Mouse (Mus musculus): ENCODE measurements around the gene Nlrc5. TPM values are rescaled to one million over a fixed set of nuclear protein-coding genes. Genes with fewer than 3 reads are reported as not detected.
A peak's percentile ranks its signal among the peaks of the same experiment; 100 is the strongest.
"Not testable (repeated sequence)": the region's sequence is repeated elsewhere in the genome, so short reads cannot be mapped to it uniquely, and the experiment has no call there.

Nlrc5 gene
- polyA plus RNA-seq, 1 experiment, result 12.0 TPM

DNA sequence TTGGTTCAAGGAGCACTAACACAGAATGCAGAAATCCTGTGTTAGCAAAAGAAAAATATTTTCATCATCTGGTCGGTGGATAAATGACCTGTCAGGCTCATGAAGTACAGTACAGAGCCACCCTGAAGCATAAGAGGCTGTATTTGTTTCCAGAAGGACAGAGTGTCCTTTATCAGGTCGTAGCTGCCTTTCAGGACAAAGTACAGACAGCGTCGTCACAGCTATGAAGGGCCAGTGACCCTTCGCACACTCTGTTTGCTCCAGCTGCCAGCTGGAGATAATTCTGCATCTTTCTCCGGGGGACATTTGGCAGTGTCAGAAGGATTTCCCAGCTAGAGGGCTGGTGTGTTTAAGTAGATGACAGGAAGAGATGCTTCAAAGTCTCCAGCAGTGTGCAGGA, 41.5 kb upstream of the Nlrc5 start:
- DNase-seq, result no peak
- Histone ChIP-seq H3K4me3 (replicated peaks; ENCODE audit: extremely low read depth, low read depth, low read length) (no peak overlapping the region), H3K4me1 (ENCODE audit: control insufficient read depth, insufficient read depth, low read length) (peaks cover 7% of the 10 kb centered on the region)
- no peak for TF ChIP-seq POLR2A (IDR thresholded peaks at IDR 0.05; ENCODE audit: borderline replicate concordance, extremely low read depth, low read depth, low read length)
- no peak for TF ChIP-seq CTCF (IDR thresholded peaks at IDR 0.05; ENCODE audit: insufficient read depth, low read length)
- 46% methylated on average over 6 of the region's 6 CpGs for WGBS

DNA sequence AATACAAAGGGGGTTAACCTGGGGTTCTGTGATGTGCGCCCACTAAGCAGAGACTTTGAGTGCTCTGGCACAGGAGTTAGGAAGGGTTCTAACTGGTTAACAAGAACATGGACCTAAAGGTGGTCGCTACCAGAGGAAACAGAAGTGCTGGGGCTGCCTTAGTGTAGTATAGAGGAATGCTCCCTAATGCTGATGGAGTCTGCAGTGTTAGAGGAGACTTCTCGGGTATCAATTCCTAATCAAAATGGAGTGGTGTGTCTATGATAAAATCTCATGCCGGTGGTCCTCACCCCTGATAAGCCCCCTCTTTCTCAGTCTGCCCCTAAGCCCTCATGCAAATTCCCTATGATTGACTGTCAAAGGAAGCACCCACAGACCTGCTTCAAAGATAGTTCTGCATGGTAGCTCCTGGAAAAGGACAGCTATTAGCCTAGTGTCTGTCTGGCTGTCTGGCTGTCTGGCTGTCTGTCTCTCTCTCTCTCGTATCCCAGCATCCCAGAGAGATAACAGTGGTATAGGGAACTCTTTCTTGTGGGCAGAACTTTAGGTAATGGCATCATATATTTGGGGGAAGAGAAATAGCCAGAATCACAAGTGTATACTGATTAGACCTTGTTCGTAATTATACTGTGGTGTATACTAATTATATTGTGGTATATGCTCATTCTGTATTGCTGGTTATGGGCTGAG, 38.2 kb upstream of the Nlrc5 start:
- no peak for DNase-seq
- TF ChIP-seq POLR2A (IDR thresholded peaks at IDR 0.05; ENCODE audit: borderline replicate concordance, extremely low read depth, low read depth, low read length), result no peak
- TF ChIP-seq CTCF (IDR thresholded peaks at IDR 0.05; ENCODE audit: insufficient read depth, low read length), result no peak
- Histone ChIP-seq H3K4me3 (replicated peaks; ENCODE audit: extremely low read depth, low read depth, low read length) (no peak overlapping the region), H3K4me1 (ENCODE audit: control insufficient read depth, insufficient read depth, low read length) (peaks cover 3% of the 10 kb centered on the region; the same call in 1 of the 2 replicates)
- WGBS, result 89% methylated on average over 6 of the region's 6 CpGs

DNA sequence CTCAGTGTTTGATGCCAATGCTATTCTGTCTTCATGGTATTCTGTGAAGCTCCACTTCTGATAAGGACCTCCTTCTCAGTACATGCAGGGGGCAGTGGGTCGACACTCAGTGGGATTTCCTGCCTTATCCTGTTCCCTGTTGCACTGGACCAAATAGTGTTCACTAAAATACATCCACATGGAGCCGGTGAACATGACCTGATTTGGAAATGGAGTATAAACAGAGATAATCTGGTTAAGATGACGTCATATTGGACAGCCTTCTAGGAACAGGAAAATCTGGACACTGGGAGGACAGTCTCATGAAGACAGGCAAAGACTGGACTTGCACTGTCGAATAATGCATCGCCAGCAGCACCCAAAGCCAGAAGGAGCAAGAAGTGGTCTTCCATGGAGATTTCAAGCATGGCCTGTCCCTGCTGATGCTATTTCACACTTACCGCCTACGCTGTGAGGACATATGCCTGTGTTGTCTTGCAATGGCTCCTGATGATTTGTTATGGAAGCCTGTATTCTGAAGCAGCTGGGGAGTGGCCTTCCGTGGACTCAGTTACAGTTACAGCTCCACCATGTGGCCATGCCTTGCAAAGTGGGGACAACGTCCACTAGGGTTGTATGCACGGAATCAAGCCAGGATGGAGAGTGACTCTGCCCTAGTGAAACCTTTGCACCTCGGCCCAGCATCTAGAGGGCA, 37.0 kb upstream of the Nlrc5 start:
- H3K4me1 ChIP-seq (ENCODE audit: control insufficient read depth, insufficient read depth, low read length), result peaks cover 3% of the 10 kb centered on the region; the same call in 1 of the 2 replicates
- peak; percentile 48 for DNase-seq

DNA sequence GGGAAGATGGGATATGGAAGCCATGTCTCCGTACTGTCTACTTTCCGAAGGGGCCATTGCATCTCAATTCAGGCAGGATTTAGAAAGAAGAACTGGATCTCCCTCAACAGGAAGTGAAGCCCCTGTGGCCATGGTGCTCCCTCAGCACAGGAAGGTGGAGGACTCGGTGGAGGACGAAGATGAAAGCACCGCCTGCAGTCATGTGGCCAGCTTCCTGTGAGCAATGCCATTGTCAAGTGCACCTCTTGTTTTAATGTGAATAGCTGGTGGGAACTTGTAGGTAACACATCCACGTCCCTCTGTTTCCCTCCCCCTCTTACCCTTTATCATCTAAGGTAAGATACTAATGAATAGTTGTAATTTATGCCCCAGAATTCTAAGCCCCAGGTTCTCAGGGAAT, 35.6 kb upstream of the Nlrc5 start:
- TF ChIP-seq POLR2A (IDR thresholded peaks at IDR 0.05; ENCODE audit: borderline replicate concordance, extremely low read depth, low read depth, low read length) (no peak), CTCF (IDR thresholded peaks at IDR 0.05; ENCODE audit: insufficient read depth, low read length) (no peak)
- no peak for DNase-seq
- Histone ChIP-seq H3K4me1 (ENCODE audit: control insufficient read depth, insufficient read depth, low read length) (peaks cover 3% of the 10 kb centered on the region; the same call in 1 of the 2 replicates), H3K4me3 (replicated peaks; ENCODE audit: extremely low read depth, low read depth, low read length) (no peak overlapping the region)
- WGBS, result 51% methylated on average over 6 of the region's 6 CpGs

More for the DNA sequence above, 37.0 kb upstream of the Nlrc5 start:
- no peak overlapping the region for H3K4me3 ChIP-seq (replicated peaks; ENCODE audit: extremely low read depth, low read depth, low read length)
- WGBS, result 43% methylated on average over 11 of the region's 11 CpGs
- TF ChIP-seq POLR2A (IDR thresholded peaks at IDR 0.05; ENCODE audit: borderline replicate concordance, extremely low read depth, low read depth, low read length) (peak; percentile 45; the same call in 1 of the 2 replicates), CTCF (IDR thresholded peaks at IDR 0.05; ENCODE audit: insufficient read depth, low read length) (peak; percentile 94)

DNA sequence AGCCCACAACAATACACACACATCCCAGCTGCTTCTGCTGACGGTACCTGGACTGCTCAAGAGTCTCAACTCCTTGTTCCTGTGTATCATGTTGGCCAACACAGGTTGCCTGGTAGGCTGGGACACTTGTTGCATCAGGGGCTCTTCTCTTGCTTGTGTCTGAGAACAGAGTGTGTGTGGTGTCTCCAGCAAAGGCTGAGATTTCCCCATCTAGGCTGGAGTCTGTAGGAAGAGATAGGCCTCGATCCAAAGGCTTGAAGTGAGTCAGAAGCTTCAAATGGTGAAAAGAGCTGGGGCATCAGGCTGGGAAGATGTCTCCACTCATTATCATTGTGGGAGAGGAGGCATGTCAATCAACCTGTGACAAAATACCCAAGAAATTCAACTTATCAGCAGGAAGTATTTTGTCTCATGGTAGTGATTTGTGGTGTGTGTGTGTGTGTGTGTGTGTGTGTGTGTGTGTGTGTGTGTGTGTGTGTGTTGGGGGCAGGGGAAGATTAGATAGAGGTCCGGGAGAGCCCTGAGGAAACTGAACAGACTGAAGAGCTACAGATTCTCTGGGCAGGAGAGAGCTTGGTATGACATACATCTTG, 34.7 kb upstream of the Nlrc5 start:
- Histone ChIP-seq H3K4me1 (ENCODE audit: control insufficient read depth, insufficient read depth, low read length) (peaks cover 3% of the 10 kb centered on the region; the same call in 1 of the 2 replicates), H3K4me3 (replicated peaks; ENCODE audit: extremely low read depth, low read depth, low read length) (no peak overlapping the region)
- DNase-seq, result no peak
- TF ChIP-seq CTCF (IDR thresholded peaks at IDR 0.05; ENCODE audit: insufficient read depth, low read length) (no peak), POLR2A (IDR thresholded peaks at IDR 0.05; ENCODE audit: borderline replicate concordance, extremely low read depth, low read depth, low read length) (no peak)
- WGBS, result 75% methylated on average over 3 of the region's 3 CpGs

DNA sequence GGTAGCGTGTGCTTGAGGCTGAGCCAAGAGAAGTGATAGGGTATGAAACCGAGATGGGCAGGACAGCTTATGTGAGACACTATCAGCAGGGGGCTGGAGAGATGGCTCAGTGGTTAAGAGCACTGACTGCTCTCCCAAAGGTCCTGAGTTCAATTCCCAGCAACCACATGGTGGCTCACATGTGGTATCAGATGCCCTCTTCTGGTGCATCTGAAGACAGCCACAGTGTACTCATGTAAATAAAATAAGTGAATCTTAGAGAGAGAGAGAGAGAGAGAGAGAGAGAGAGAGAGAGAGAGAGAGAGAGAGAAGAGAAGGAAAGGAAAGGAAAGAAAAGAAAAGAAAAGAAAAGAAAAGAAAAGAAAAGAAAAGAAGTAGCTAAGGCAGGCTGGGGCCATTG, 34.2 kb upstream of the Nlrc5 start:
- 70% methylated on average over 2 of the region's 2 CpGs for WGBS

DNA sequence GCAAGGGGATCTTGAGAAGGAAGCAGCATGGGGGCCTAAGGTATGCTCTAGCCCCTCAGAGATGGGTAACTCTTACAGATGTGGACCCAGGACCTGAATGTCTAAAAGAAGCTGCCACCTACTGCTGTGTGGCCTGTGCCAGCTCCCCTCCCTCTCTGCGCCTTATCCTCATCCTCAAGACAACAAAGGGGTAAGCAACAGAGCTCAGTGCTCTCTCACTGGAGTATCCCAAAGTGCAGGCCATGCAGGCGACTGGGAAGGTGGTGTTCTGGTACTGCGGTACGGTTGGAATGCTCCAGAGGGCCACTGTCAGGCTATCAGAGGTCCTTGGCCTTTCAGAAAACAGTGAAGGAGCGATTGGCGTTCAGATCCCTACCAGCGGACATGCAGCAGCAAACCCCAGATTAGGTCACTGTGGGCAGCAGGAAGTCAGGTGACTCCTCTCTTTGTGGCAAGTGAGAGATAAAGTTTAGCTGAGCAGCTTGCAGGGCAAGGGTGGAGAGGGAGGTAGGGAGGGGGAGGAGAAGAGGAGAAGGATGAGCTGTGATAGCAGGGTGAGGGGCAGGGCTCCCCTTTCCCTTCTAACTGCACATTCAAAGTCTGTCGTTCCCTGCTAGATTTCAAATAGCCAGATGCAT, 25.6 kb upstream of the Nlrc5 start:
- no peak for DNase-seq
- 39% methylated on average over 8 of the region's 8 CpGs for WGBS
- TF ChIP-seq CTCF (IDR thresholded peaks at IDR 0.05; ENCODE audit: insufficient read depth, low read length), result no peak
- TF ChIP-seq POLR2A (IDR thresholded peaks at IDR 0.05; ENCODE audit: borderline replicate concordance, extremely low read depth, low read depth, low read length), result no peak
- no peak overlapping the region for H3K4me3 ChIP-seq (replicated peaks; ENCODE audit: extremely low read depth, low read depth, low read length)
- no peaks in the 10 kb centered on the region for H3K4me1 ChIP-seq (ENCODE audit: control insufficient read depth, insufficient read depth, low read length)

More for the DNA sequence above, 34.2 kb upstream of the Nlrc5 start:
- H3K4me3 ChIP-seq (replicated peaks; ENCODE audit: extremely low read depth, low read depth, low read length); H3K4me1 ChIP-seq (ENCODE audit: control insufficient read depth, insufficient read depth, low read length); DNase-seq: not testable (repeated sequence)

DNA sequence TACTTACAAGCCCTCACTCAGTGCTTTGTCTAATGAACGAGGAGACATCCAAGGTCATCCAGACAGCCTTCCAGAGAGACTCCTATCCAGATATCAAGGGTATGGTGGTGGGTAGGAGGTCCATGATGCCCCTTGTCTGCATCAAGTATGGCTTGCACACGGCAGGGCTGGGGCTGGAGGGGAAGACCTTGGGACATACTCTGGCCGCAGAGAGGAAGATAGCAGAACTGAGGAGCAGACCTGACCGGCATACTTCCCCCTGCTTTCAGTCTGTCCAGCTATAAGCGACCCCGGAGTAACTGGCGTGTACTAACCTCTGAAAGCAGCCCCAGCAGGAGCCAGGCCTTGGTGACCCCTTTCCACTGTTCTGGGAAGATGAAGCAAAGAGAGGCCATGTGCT, 24.6 kb upstream of the Nlrc5 start:
- H3K4me1 ChIP-seq (ENCODE audit: control insufficient read depth, insufficient read depth, low read length), result no peaks in the 10 kb centered on the region
- TF ChIP-seq POLR2A (IDR thresholded peaks at IDR 0.05; ENCODE audit: borderline replicate concordance, extremely low read depth, low read depth, low read length) (no peak), CTCF (IDR thresholded peaks at IDR 0.05; ENCODE audit: insufficient read depth, low read length) (no peak)
- no peak overlapping the region for H3K4me3 ChIP-seq (replicated peaks; ENCODE audit: extremely low read depth, low read depth, low read length)
- 90% methylated on average over 7 of the region's 7 CpGs for WGBS
- DNase-seq, result no peak

DNA sequence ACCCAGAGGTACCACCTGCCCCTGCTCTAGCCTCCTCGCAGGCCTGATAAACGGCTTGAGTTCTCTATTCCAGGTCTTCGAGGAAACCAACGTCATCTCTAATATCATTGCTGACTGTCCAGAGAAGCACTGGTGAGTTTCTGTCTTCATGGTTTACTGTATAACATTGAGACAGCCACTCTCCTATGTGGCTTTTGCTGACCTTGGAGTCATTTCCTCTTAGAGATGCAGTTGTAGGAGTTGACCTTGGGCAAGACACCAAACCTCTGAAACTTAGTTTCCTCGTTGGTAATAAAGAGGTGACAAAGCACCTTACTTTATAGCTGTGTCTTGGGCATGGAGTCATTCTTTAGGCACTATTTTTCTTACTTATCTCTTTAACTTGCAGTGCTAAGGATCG, 21.6 kb upstream of the Nlrc5 start:
- WGBS, result 68% methylated on average over 6 of the region's 6 CpGs
- no peak for TF ChIP-seq CTCF (IDR thresholded peaks at IDR 0.05; ENCODE audit: insufficient read depth, low read length)
- no peak for TF ChIP-seq POLR2A (IDR thresholded peaks at IDR 0.05; ENCODE audit: borderline replicate concordance, extremely low read depth, low read depth, low read length)
- H3K4me3 ChIP-seq (replicated peaks; ENCODE audit: extremely low read depth, low read depth, low read length), result no peak overlapping the region
- H3K4me1 ChIP-seq (ENCODE audit: control insufficient read depth, insufficient read depth, low read length), result no peaks in the 10 kb centered on the region
- DNase-seq, result no peak
